Mouse (Mus musculus): ENCODE data around the gene Npepps. TPM values are rescaled to one million over a fixed set of nuclear protein-coding genes. Genes with fewer than 3 reads are reported as not detected.
"Not testable (repeated sequence)": the region's sequence is repeated elsewhere in the genome, so short reads cannot be mapped to it uniquely, and the experiment has no call there.

Gene Npepps
- polyA plus RNA-seq, 1 experiment from 2014 or later = 142 TPM

DNA sequence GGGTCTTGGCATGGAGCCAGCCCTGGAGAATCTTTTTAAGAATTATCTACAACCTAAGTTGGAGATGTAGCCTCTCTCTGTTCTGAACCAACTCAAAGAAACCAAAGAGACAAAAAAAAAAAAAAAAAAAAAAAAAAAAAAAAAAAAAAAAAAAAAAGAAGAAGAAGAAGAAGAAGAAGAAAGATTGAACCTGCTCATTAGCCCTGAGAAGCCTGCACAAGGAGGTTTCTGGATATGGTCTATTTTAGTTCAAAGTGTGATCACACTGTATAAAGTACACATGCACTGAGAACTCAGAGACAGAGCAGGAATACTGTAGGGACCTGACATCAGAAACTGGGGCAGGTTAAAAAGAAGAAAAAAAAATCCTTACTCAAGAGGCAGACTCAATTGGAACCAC is 7.2 kb upstream of the Npepps start:
- no peak overlapping the region for H3K27ac ChIP-seq (replicated peaks)
- H3K9ac ChIP-seq = no peak overlapping the region
- H3K27me3 ChIP-seq = no peaks in the 10 kb centered on the region
- no peak overlapping the region for H3K4me2 ChIP-seq
- no peaks in the 10 kb centered on the region for H3K36me3 ChIP-seq
- no peak for ATAC-seq (ENCODE audit: low FRiP score, low read depth)
- H3K4me3 ChIP-seq = no peak overlapping the region
- H3K4me1 ChIP-seq (replicated peaks) = 0 out of 2 replicates have a peak, but pooled peaks cover 3% of the 10 kb centered on the region
- H3K9me3 ChIP-seq = no peaks in the 10 kb centered on the region

- H3K36me3 ChIP-seq = no peaks in the 10 kb centered on the region
- ATAC-seq (ENCODE audit: low FRiP score, low read depth) = no peak
- 60% methylated on average over 6 of the region's 6 CpGs for WGBS
Measured at GRCm38 (mm10) chr11:97286973-97287372, 6.5 kb upstream of the Npepps start.

GRCm38 (mm10) chr11:97285852-97286775 is 5.7 kb upstream of the Npepps start:
- Histone ChIP-seq H3K9ac (no peak overlapping the region), H3K4me1 (replicated peaks) (0 out of 2 replicates have a peak, but pooled peaks cover 3% of the 10 kb centered on the region), H3K4me3 (no peak overlapping the region), H3K4me2 (no peak overlapping the region), H3K36me3 (no peaks in the 10 kb centered on the region), H3K27ac (replicated peaks) (no peak overlapping the region), H3K9me3 (no peaks in the 10 kb centered on the region), H3K27me3 (no peaks in the 10 kb centered on the region)
- no peak for ATAC-seq (ENCODE audit: low FRiP score, low read depth)
- 76% methylated on average over 9 of the region's 9 CpGs for WGBS

More at GRCm38 (mm10) chr11:97286973-97287372, 6.5 kb upstream of the Npepps start:
- Histone ChIP-seq H3K4me3 (no peak overlapping the region), H3K27me3 (no peaks in the 10 kb centered on the region), H3K27ac (replicated peaks) (no peak overlapping the region), H3K4me2 (no peak overlapping the region), H3K4me1 (replicated peaks) (0 out of 2 replicates have a peak, but pooled peaks cover 3% of the 10 kb centered on the region), H3K9ac (no peak overlapping the region), H3K9me3 (no peaks in the 10 kb centered on the region)

- no peak for ATAC-seq (ENCODE audit: low FRiP score, low read depth)
- 0 out of 2 replicates have a peak, but pooled peaks cover 5% of the 10 kb centered on the region for H3K4me1 ChIP-seq (replicated peaks)
- no peaks in the 10 kb centered on the region for H3K27me3 ChIP-seq
- no peak overlapping the region for H3K9ac ChIP-seq
- 85% methylated on average over 4 of the region's 4 CpGs for WGBS
- no peak overlapping the region for H3K4me3 ChIP-seq
- no peak overlapping the region for H3K4me2 ChIP-seq
- no peak overlapping the region for H3K27ac ChIP-seq (replicated peaks)
- H3K9me3 ChIP-seq = no peaks in the 10 kb centered on the region
- H3K36me3 ChIP-seq = no peaks in the 10 kb centered on the region
Measured at GRCm38 (mm10) chr11:97284854-97285253, 4.4 kb upstream of the Npepps start.

DNA sequence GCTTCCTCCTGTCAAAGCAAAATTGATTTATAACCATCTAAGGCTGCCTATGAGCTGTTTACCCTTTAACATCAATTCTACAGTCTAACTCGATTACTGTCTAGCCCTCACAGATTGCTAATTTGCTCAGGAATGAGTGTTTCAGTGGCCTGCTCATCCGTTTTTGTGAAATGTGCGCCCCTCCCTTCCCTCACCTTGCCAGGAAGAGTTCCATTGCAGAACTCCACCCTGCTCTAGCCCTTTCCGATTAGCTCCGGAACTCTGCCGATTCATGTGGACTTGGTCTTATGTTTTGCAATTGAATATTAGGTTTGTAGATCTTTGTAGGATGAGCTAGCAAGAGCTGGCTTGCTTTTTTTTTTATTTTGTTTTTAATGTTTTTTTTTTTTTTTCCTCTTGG is 1.7 kb upstream of the Npepps start:
- Histone ChIP-seq H3K4me1 (replicated peaks) (peaks cover 23% of the 10 kb centered on the region), H3K4me2 (no peak overlapping the region), H3K27me3 (no peaks in the 10 kb centered on the region), H3K27ac (replicated peaks) (no peak overlapping the region), H3K4me3 (no peak overlapping the region), H3K36me3 (no peaks in the 10 kb centered on the region), H3K9me3 (no peaks in the 10 kb centered on the region), H3K9ac (no peak overlapping the region)
- ATAC-seq (ENCODE audit: low FRiP score, low read depth) = no peak
- WGBS = 88% methylated on average over 6 of the region's 6 CpGs

- WGBS = under 1% methylated on average over 42 of the region's 64 CpGs
- peak overlapping the region; percentile 100 for H3K4me3 ChIP-seq
- H3K27ac ChIP-seq (replicated peaks) = peak overlapping the region; percentile 99
- H3K4me1 ChIP-seq (replicated peaks) = peaks cover 32% of the 10 kb centered on the region
- peak; percentile 90 for ATAC-seq (ENCODE audit: low FRiP score, low read depth)
- H3K36me3 ChIP-seq = no peaks in the 10 kb centered on the region
- H3K4me2 ChIP-seq = peak overlapping the region; percentile 69
- H3K9me3 ChIP-seq = no peaks in the 10 kb centered on the region
- peak overlapping the region; percentile 100 for H3K9ac ChIP-seq
- no peaks in the 10 kb centered on the region for H3K27me3 ChIP-seq
Measured at GRCm38 (mm10) chr11:97279405-97280215, 828 bp downstream of the Npepps start.

DNA sequence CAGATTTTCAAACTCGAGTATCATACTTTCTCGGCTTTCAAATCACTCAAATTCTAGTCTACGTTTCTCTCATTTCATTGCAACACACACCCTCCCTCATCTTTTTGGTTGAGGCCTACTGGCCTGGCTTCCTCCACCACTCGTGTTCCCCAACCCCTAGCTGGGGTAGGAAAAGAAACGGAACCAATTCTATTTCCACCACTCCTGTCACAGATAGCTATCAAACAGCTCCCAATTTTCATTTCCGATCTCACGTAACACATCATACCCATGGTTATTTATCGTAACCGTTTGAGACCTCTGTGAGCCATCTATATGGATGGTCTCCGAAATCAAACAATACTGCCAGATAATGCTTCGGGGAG is 1.4 kb downstream of the Npepps start:
- no peak for ATAC-seq (ENCODE audit: low FRiP score, low read depth)
- peak overlapping the region; percentile 100 for H3K9ac ChIP-seq
- peaks cover 32% of the 10 kb centered on the region for H3K4me1 ChIP-seq (replicated peaks)
- peak overlapping the region; percentile 100 for H3K4me3 ChIP-seq
- H3K4me2 ChIP-seq = peak overlapping the region; percentile 69
- H3K27me3 ChIP-seq = no peaks in the 10 kb centered on the region
- no peaks in the 10 kb centered on the region for H3K36me3 ChIP-seq
- H3K27ac ChIP-seq (replicated peaks) = peak overlapping the region; percentile 99
- 12% methylated on average over 11 of the region's 11 CpGs for WGBS
- H3K9me3 ChIP-seq = no peaks in the 10 kb centered on the region

DNA sequence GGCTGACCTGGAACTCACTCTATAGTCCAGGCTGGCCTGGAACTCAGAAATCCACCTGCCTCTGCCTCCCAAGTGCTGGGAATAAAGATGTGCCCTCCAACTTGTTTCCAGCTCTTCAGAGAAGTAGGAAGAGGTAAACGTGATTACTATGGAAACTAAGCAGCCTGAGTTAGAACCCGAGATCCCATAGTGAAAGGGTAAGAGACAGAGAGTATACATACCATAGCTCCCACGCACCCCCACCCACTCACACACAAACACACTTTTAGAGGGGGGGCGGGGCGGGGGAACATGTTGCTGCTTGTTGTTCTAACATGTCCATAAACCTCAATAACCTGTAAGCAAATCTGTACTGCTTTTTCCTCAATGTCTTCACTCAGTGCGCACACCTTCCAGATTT is 2.0 kb downstream of the Npepps start:
- peak overlapping the region; percentile 69 for H3K4me2 ChIP-seq
- H3K27me3 ChIP-seq = no peaks in the 10 kb centered on the region
- H3K36me3 ChIP-seq = no peaks in the 10 kb centered on the region
- H3K4me3 ChIP-seq = peak overlapping the region; percentile 100
- H3K4me1 ChIP-seq (replicated peaks) = peaks cover 32% of the 10 kb centered on the region
- peak overlapping the region; percentile 99; the same call in 1 of the 2 replicates for H3K27ac ChIP-seq (replicated peaks)
- ATAC-seq (ENCODE audit: low FRiP score, low read depth) = no peak
- 79% methylated on average over 6 of the region's 6 CpGs for WGBS
- peak overlapping the region; percentile 100 for H3K9ac ChIP-seq
- no peaks in the 10 kb centered on the region for H3K9me3 ChIP-seq

- ATAC-seq (ENCODE audit: low FRiP score, low read depth) = no peak
- WGBS = 84% methylated on average over 5 of the region's 5 CpGs
- peaks cover 32% of the 10 kb centered on the region for H3K4me1 ChIP-seq (replicated peaks)
- no peak overlapping the region for H3K27ac ChIP-seq (replicated peaks)
- H3K27me3 ChIP-seq = no peaks in the 10 kb centered on the region
- no peaks in the 10 kb centered on the region for H3K36me3 ChIP-seq
- no peak overlapping the region for H3K9ac ChIP-seq
- no peak overlapping the region for H3K4me3 ChIP-seq
- no peak overlapping the region for H3K4me2 ChIP-seq
- no peaks in the 10 kb centered on the region for H3K9me3 ChIP-seq
Measured at GRCm38 (mm10) chr11:97277166-97277565, 3.3 kb downstream of the Npepps start.

DNA sequence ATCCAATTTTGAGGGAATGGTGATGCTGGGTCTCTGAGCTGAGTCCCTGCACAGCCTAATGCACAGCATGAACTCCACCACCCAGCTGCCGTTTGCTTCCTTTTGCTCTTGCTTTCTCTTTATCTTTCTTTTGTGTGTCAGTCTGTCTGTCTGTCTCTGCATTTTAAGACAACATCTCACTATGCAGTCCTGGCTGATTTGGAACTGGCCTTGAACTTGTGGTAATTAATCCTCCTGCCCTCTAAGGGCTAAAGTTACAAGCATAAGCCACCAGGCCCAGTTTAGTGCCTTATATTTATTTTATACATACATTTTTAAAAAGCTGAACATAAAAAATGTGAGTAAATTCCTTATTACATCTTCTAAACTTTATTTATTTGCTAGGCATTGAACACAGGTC is 4.4 kb downstream of the Npepps start:
- Histone ChIP-seq H3K27me3 (no peaks in the 10 kb centered on the region), H3K4me1 (replicated peaks) (peaks cover 31% of the 10 kb centered on the region), H3K36me3 (no peaks in the 10 kb centered on the region), H3K4me3 (no peak overlapping the region), H3K9me3 (no peaks in the 10 kb centered on the region), H3K27ac (replicated peaks) (no peak overlapping the region), H3K4me2 (no peak overlapping the region), H3K9ac (no peak overlapping the region)
- ATAC-seq (ENCODE audit: low FRiP score, low read depth) = no peak
- WGBS = 19% methylated on average over 1 of the region's 1 CpGs

GRCm38 (mm10) chr11:97275349-97275748 is 5.1 kb downstream of the Npepps start:
- no peak overlapping the region for H3K27ac ChIP-seq (replicated peaks)
- no peak for ATAC-seq (ENCODE audit: low FRiP score, low read depth)
- no peaks in the 10 kb centered on the region for H3K9me3 ChIP-seq
- peaks cover 29% of the 10 kb centered on the region for H3K4me1 ChIP-seq (replicated peaks)
- H3K4me3 ChIP-seq = no peak overlapping the region
- no peak overlapping the region for H3K4me2 ChIP-seq
- no peaks in the 10 kb centered on the region for H3K27me3 ChIP-seq
- H3K9ac ChIP-seq = no peak overlapping the region
- no peaks in the 10 kb centered on the region for H3K36me3 ChIP-seq
- WGBS = 87% methylated on average over 2 of the region's 2 CpGs

DNA sequence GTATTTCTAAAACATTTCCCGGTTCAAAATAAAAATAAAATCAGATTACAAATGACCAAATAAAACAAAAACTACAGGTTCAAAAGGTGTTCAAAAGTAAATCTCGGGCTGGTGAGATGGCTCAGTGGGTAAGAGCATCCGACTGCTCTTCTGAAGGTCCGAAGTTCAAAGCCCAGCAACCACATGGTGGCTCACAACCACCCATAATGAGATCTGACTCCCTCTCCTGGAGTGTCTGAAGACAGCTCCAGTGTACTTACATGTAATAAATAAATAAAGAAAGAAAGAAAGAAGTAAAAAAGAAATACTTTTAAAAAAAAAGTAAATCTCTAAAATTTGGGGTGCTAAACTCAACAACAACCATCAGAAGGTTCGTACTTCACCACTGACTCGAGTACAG is 5.5 kb downstream of the Npepps start:
- H3K4me3 ChIP-seq; H3K27ac ChIP-seq (replicated peaks); H3K9ac ChIP-seq; H3K4me2 ChIP-seq; H3K36me3 ChIP-seq; H3K27me3 ChIP-seq; ATAC-seq (ENCODE audit: low FRiP score, low read depth); H3K9me3 ChIP-seq: not testable (repeated sequence)
- 96% methylated on average over 6 of the region's 6 CpGs for WGBS
- H3K4me1 ChIP-seq (replicated peaks) = peaks cover 29% of the 10 kb centered on the region
